Mouse (Mus musculus) ES-E14 (cell line): ENCODE data around the gene H1f0.

ENCODE experiments used
- HCFC1 ChIP-seq: IDR thresholded peaks from 2 replicates; pipeline ENCODE4 v1.6.1; 2012; ENCODE audit warnings: low read length, inconsistent platforms, borderline replicate concordance; ENCODE audit not compliant: insufficient read depth
- ZNF384 ChIP-seq: IDR thresholded peaks from 2 replicates; pipeline ENCODE4 v1.6.1; 2012; ENCODE audit warnings: low read depth, low read length, inconsistent platforms

DNA sequence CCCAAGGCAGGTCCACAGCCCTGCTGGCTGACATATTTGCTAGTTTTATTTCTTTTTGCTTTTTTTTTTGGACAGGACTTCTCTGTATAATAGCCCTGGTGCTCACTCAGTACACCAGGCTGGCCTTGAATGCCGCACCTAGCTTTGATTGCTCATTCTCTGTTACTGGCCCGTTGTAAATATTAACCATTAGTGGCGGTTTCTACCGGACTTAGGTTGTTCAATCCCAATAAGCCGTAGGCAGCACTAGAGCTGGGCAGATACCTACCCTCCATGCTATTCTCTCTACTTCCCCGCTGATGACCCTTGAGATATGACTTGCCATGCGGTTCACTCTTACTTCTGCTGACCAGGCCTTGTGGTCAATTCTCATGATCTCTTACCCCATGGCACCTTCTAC, 51.3 kb downstream of the H1f0 start:
- TF ChIP-seq ZNF384 (no peak), HCFC1 (no peak)
